Mouse (Mus musculus): ENCODE data around the gene Tubb2b. TPM values are rescaled to one million over a fixed set of nuclear protein-coding genes. Genes with fewer than 3 reads are reported as not detected.

Tubb2b gene
- polyA plus RNA-seq (2015; fragmentation: Nextera tagmentation; extraction: Ambion mirVana): 1.1 and 1.4 TPM in 2 replicates

GRCm38 (mm10) chr13:34130226-34130731 lies at the start of gene Tubb2b:
TSS of gene Tubb2b (minus strand) at chr13:34130466.
- Histone ChIP-seq H3K9me3 (replicated peaks) (no peaks in the 10 kb centered on the region), H3K27ac (replicated peaks) (no peak within 1 kb of the TSS), H3K36me3 (replicated peaks) (no peaks in the 10 kb centered on the region), H3K4me3 (replicated peaks) (peak within 1 kb of the TSS; percentile 51), H3K4me2 (peak within 1 kb of the TSS; percentile 72), H3K9ac (peak within 1 kb of the TSS; percentile 25; the same call in 1 of the 2 replicates), H3K27me3 (peaks cover 82% of the 10 kb centered on the region), H3K4me1 (replicated peaks) (peaks cover 29% of the 10 kb centered on the region)
- WGBS (ENCODE audit: insufficient replicate concordance): under 1% methylated on average over 26 of the region's 26 CpGs
- peak; percentile 44; the same call in 1 of the 2 replicates for ATAC-seq (ENCODE audit: insufficient read depth)

DNA sequence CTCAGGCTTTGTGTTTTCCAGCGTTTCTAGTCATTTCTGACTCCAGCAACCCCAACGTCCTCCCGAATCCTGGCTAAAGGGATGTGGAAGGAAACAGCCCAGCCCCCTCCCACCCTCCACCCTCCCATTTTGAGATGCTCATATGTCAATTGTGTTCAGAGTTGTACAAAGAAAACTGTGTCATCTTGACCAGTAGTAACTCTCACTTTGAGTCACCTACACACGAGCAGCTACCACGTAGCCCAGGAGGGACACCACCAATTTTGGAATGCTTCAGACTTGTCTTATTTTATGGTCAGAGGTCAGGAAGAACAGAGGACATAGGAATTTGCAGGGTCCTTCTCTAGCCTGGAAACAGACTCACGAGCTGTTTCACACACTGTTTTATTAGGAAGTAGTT lies 43.8 kb upstream of the Tubb2b start:
- H3K27me3 ChIP-seq: no peaks in the 10 kb centered on the region
- 82% methylated on average over 6 of the region's 6 CpGs for WGBS (ENCODE audit: insufficient replicate concordance)

DNA sequence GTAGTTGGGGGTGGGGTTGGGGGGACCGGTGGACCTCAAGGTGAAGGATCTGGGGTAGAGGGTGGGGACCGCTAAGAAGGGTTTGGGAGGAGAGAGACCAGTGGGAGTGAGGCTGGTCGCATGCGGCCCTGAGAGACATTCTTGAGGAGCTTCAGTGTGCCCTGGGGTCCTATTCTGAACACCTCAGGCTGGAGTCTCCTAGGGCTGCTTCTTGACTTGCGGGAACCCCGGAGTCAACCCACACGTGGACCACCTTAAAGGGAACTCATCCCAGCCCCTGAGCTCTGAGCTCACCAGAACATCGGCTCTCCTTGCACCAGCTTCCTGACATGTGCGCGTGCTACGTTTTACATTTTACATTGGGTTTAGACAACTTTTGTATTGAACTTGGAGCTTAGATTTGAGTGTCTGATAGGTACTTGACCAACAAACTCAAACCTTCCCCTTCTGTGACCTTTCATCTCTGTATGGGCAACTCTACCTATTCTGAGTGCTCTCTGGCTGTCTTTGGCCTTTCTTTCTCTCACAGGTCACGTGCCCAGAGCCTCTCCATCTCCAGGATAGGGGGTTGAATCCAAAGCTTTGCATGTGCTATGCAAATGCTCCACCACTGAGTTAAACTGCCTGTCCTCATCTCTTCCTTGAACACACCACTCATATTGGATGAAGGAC lies 33.2 kb upstream of the Tubb2b start:
- H3K36me3 ChIP-seq (replicated peaks): peaks cover 6% of the 10 kb centered on the region; the same call in 1 of the 2 replicates
- peak overlapping the region; percentile 88 for H3K27ac ChIP-seq (replicated peaks)
- H3K9me3 ChIP-seq (replicated peaks): no peaks in the 10 kb centered on the region
- peak overlapping the region; percentile 76 for H3K9ac ChIP-seq
- 27% methylated on average over 12 of the region's 12 CpGs for WGBS (ENCODE audit: insufficient replicate concordance)
- H3K27me3 ChIP-seq: no peaks in the 10 kb centered on the region
- peak overlapping the region; percentile 86 for H3K4me2 ChIP-seq
- peak overlapping the region; percentile 95 for H3K4me3 ChIP-seq (replicated peaks)
- peaks cover 21% of the 10 kb centered on the region for H3K4me1 ChIP-seq (replicated peaks)
- no peak for ATAC-seq (ENCODE audit: insufficient read depth)

More for the DNA sequence above, 43.8 kb upstream of the Tubb2b start:
- H3K27ac ChIP-seq (replicated peaks): no peak overlapping the region
- no peak for ATAC-seq (ENCODE audit: insufficient read depth)
- 0 out of 2 replicates have a peak, but pooled peaks cover 7% of the 10 kb centered on the region for H3K36me3 ChIP-seq (replicated peaks)
- H3K4me3 ChIP-seq (replicated peaks): no peak overlapping the region
- H3K9ac ChIP-seq: no peak overlapping the region
- no peaks in the 10 kb centered on the region for H3K9me3 ChIP-seq (replicated peaks)
- no peak overlapping the region for H3K4me2 ChIP-seq
- no peaks in the 10 kb centered on the region for H3K4me1 ChIP-seq (replicated peaks)

GRCm38 (mm10) chr13:34162491-34163303 lies 32.4 kb upstream of the Tubb2b start, which contains the start of gene Psmg4:
TSS of gene Psmg4 (plus strand) at chr13:34162964.
- H3K27me3 ChIP-seq: no peaks in the 10 kb centered on the region
- WGBS (ENCODE audit: insufficient replicate concordance): 2% methylated on average over 44 of the region's 44 CpGs
- peak within 1 kb of the TSS; percentile 76 for H3K9ac ChIP-seq
- H3K27ac ChIP-seq (replicated peaks): peak within 1 kb of the TSS; percentile 88
- no peaks in the 10 kb centered on the region for H3K9me3 ChIP-seq (replicated peaks)
- ATAC-seq (ENCODE audit: insufficient read depth): peak; percentile 97
- H3K36me3 ChIP-seq (replicated peaks): peaks cover 6% of the 10 kb centered on the region; the same call in 1 of the 2 replicates
- peak within 1 kb of the TSS; percentile 86 for H3K4me2 ChIP-seq
- H3K4me3 ChIP-seq (replicated peaks): peak within 1 kb of the TSS; percentile 95
- H3K4me1 ChIP-seq (replicated peaks): peaks cover 21% of the 10 kb centered on the region

- no peak overlapping the region for H3K27ac ChIP-seq (replicated peaks)
- H3K4me3 ChIP-seq (replicated peaks): no peak overlapping the region
- H3K9ac ChIP-seq: no peak overlapping the region
- H3K36me3 ChIP-seq (replicated peaks): no peaks in the 10 kb centered on the region
- 80% methylated on average over 1 of the region's 1 CpGs for WGBS (ENCODE audit: insufficient replicate concordance)
- peaks cover 21% of the 10 kb centered on the region for H3K4me1 ChIP-seq (replicated peaks)
- no peaks in the 10 kb centered on the region for H3K27me3 ChIP-seq
- no peaks in the 10 kb centered on the region for H3K9me3 ChIP-seq (replicated peaks)
- no peak for ATAC-seq (ENCODE audit: insufficient read depth)
- H3K4me2 ChIP-seq: no peak overlapping the region
These were observed 29.7 kb upstream of the Tubb2b start for GRCm38 (mm10) chr13:34159926-34160325.

DNA sequence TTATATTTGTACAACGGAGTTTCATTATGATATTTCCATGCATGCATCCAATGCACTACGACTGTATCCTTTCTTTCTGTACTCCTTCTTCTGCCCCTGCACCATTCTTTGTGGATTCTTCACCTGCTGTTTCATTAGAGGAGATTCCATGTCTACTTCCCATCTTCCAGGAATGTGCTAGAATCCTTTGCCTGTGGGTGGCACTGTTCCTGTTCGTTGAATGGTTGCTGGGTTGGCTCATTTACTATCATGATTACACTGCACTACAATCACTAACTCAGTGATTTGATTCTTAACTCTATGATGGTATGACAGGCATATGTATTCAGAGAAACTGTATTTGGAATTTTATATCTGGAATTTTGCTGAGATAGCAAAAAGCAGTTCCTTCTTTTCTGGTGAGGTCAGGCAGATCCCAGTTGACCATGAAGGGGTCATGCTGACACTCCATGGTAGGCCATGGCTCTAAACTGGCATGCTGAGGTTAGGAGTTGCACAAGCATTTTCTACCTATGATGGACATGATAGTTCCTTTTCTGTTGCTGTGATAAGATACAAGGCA lies 27.4 kb upstream of the Tubb2b start:
- 75% methylated on average over 3 of the region's 3 CpGs for WGBS (ENCODE audit: insufficient replicate concordance)
- H3K9ac ChIP-seq: no peak overlapping the region
- H3K36me3 ChIP-seq (replicated peaks): no peaks in the 10 kb centered on the region
- no peaks in the 10 kb centered on the region for H3K9me3 ChIP-seq (replicated peaks)
- no peak for ATAC-seq (ENCODE audit: insufficient read depth)
- no peak overlapping the region for H3K4me2 ChIP-seq
- H3K4me3 ChIP-seq (replicated peaks): no peak overlapping the region
- peaks cover 14% of the 10 kb centered on the region for H3K4me1 ChIP-seq (replicated peaks)
- H3K27ac ChIP-seq (replicated peaks): no peak overlapping the region
- no peaks in the 10 kb centered on the region for H3K27me3 ChIP-seq

DNA sequence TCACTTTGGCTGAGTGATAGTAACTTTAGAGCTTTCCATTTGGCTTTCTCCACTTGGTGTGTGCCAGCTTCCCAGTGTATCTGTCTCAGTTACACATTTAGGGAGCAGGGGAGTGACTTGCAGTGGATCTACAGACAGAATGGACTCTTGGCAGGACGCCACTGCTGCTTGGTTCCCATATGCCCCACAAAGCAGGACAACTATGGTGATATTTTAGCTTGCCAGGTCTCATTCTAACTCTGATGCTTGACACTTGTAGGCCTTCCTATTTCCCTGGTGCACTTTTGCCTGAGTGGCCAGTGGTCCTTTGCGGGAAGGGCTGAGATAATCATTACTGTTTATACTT lies 26.5 kb upstream of the Tubb2b start:
- Histone ChIP-seq H3K9ac (no peak overlapping the region), H3K4me2 (no peak overlapping the region), H3K27ac (replicated peaks) (no peak overlapping the region), H3K9me3 (replicated peaks) (no peaks in the 10 kb centered on the region), H3K27me3 (no peaks in the 10 kb centered on the region), H3K4me3 (replicated peaks) (no peak overlapping the region), H3K4me1 (replicated peaks) (peaks cover 5% of the 10 kb centered on the region), H3K36me3 (replicated peaks) (no peaks in the 10 kb centered on the region)
- no peak for ATAC-seq (ENCODE audit: insufficient read depth)
- WGBS (ENCODE audit: insufficient replicate concordance): 77% methylated on average over 2 of the region's 2 CpGs

- 59% methylated on average over 8 of the region's 8 CpGs for WGBS (ENCODE audit: insufficient replicate concordance)
- ATAC-seq (ENCODE audit: insufficient read depth): no peak
These were observed 26.0 kb upstream of the Tubb2b start for GRCm38 (mm10) chr13:34156133-34156839.

GRCm38 (mm10) chr13:34154931-34155272 lies 24.6 kb upstream of the Tubb2b start:
- H3K4me1 ChIP-seq (replicated peaks): peaks cover 5% of the 10 kb centered on the region; the same call in 1 of the 2 replicates
- H3K27me3 ChIP-seq: peaks cover 9% of the 10 kb centered on the region
- H3K27ac ChIP-seq (replicated peaks): no peak overlapping the region
- H3K4me3 ChIP-seq (replicated peaks): peak overlapping the region; percentile 16
- WGBS (ENCODE audit: insufficient replicate concordance): 15% methylated on average over 3 of the region's 3 CpGs
- no peak overlapping the region for H3K9ac ChIP-seq
- ATAC-seq (ENCODE audit: insufficient read depth): no peak
- H3K9me3 ChIP-seq (replicated peaks): no peaks in the 10 kb centered on the region
- H3K4me2 ChIP-seq: peak overlapping the region; percentile 42
- no peaks in the 10 kb centered on the region for H3K36me3 ChIP-seq (replicated peaks)

More at GRCm38 (mm10) chr13:34156133-34156839, 26.0 kb upstream of the Tubb2b start:
- Histone ChIP-seq H3K4me3 (replicated peaks) (no peak overlapping the region), H3K27me3 (no peaks in the 10 kb centered on the region), H3K4me1 (replicated peaks) (peaks cover 5% of the 10 kb centered on the region; the same call in 1 of the 2 replicates), H3K27ac (replicated peaks) (no peak overlapping the region), H3K4me2 (no peak overlapping the region), H3K9ac (no peak overlapping the region), H3K36me3 (replicated peaks) (no peaks in the 10 kb centered on the region), H3K9me3 (replicated peaks) (no peaks in the 10 kb centered on the region)

- Histone ChIP-seq H3K9ac (no peak overlapping the region), H3K4me1 (replicated peaks) (peaks cover 7% of the 10 kb centered on the region; the same call in 1 of the 2 replicates), H3K27me3 (peaks cover 14% of the 10 kb centered on the region), H3K36me3 (replicated peaks) (no peaks in the 10 kb centered on the region), H3K4me2 (peak overlapping the region; percentile 42), H3K9me3 (replicated peaks) (no peaks in the 10 kb centered on the region), H3K27ac (replicated peaks) (no peak overlapping the region), H3K4me3 (replicated peaks) (peak overlapping the region; percentile 16)
- WGBS (ENCODE audit: insufficient replicate concordance): 41% methylated on average over 13 of the region's 13 CpGs
- ATAC-seq (ENCODE audit: insufficient read depth): no peak
These were observed 24.1 kb upstream of the Tubb2b start for GRCm38 (mm10) chr13:34154217-34154930.
